Mouse (Mus musculus) hindbrain, embryonic 14.5 days (tissue): ENCODE results near the gene Slc39a11. TPM values are rescaled to one million over a fixed set of nuclear protein-coding genes. Genes with fewer than 3 reads are reported as not detected.

Experiments used
- ATAC-seq: fragments of 200-750 bp; cut with Nextera tagmentation; 2 replicates; pipeline ENCODE4 v1.8.0; 2017; ENCODE audit warnings: moderate number of reproducible peaks, mild to moderate bottlenecking, moderate TSS enrichment, moderate library complexity; ENCODE audit not compliant: low FRiP score
- DNase-seq: peaks from one replicate; pipeline ENCODE4 v3.0.0-alpha.2; 2015; ENCODE audit warnings: low spot score
- H3K27ac ChIP-seq: fragments of 300-500 bp; sonication (generic); 2 replicates; pipeline ENCODE4 v1.5.1; 2014; ENCODE audit warnings: mild to moderate bottlenecking, moderate library complexity
- H3K27me3 ChIP-seq: fragments of 300-500 bp; sonication (generic); 2 replicates; pipeline ENCODE4 v1.6.1; 2014; ENCODE audit warnings: mild to moderate bottlenecking, low read length, mixed read lengths; ENCODE audit not compliant: control insufficient read depth, insufficient read depth
- H3K36me3 ChIP-seq: fragments of 300-500 bp; sonication (generic); replicated peaks from 2 replicates; pipeline ENCODE4 v1.6.1; 2014; ENCODE audit not compliant: control insufficient read depth, insufficient read depth
- H3K4me1 ChIP-seq: fragments of 300-500 bp; sonication (generic); replicated peaks from 2 replicates; pipeline ENCODE4 v1.6.1; 2014; ENCODE audit warnings: antibody characterized with exemption, low read length, mixed read lengths; ENCODE audit not compliant: control insufficient read depth, insufficient read depth
- H3K4me2 ChIP-seq: fragments of 300-500 bp; sonication (generic); replicated peaks from 2 replicates; pipeline ENCODE4 v1.6.1; 2014; ENCODE audit warnings: mild to moderate bottlenecking, moderate library complexity
- H3K4me3 ChIP-seq: fragments of 300-500 bp; sonication (generic); replicated peaks from 2 replicates; pipeline ENCODE4 v1.5.1; 2014; ENCODE audit warnings: mild to moderate bottlenecking, low read length
- H3K9ac ChIP-seq: fragments of 300-500 bp; sonication (generic); 2 replicates; pipeline ENCODE4 v1.6.1; 2014
- H3K9me3 ChIP-seq: fragments of 300-500 bp; sonication (generic); 2 replicates; pipeline ENCODE4 v1.6.1; 2016; ENCODE audit warnings: low read length; ENCODE audit not compliant: control insufficient read depth
- WGBS: fragments of 180-500 bp; shearing (Covaris S2); extraction: QIAGEN DNeasy Blood & Tissue Kit; methylation state at CpG from one replicate; pipeline ENCODE4 v1.1.7; 2014; 5-methylcytosine and 5-hydroxymethylcytosine counted together
- polyA plus RNA-seq: library from polyadenylated mRNA; unstranded; fragments of >200 nt; fragmentation: Nextera tagmentation; extraction: Ambion mirVana; gene quantifications from 2 replicates; pipeline ENCODE4 v1.2.1, GENCODE M21; 2014

The Slc39a11 gene
- polyA plus RNA-seq, 1 experiment from 2014 or later: 25.5 TPM

GRCm38 (mm10) chr11:113339770-113340169, 310.1 kb downstream of the Slc39a11 start:
- 71% methylated on average over 8 of the region's 8 CpGs for WGBS
- no peak overlapping the region for H3K9ac ChIP-seq

GRCm38 (mm10) chr11:113338581-113338980, 311.3 kb downstream of the Slc39a11 start:
- DNase-seq (no peak), ATAC-seq (no peak)
- WGBS: 58% methylated on average over 5 of the region's 5 CpGs
- Histone ChIP-seq H3K4me3 (no peak overlapping the region), H3K27ac (no peak overlapping the region), H3K4me2 (no peak overlapping the region), H3K4me1 (0 out of 2 replicates have a peak, but pooled peaks cover 10% of the 10 kb centered on the region), H3K27me3 (no peaks in the 10 kb centered on the region), H3K36me3 (no peaks in the 10 kb centered on the region), H3K9me3 (no peaks in the 10 kb centered on the region), H3K9ac (no peak overlapping the region)

More at GRCm38 (mm10) chr11:113339770-113340169, 310.1 kb downstream of the Slc39a11 start:
- no peak for ATAC-seq
- no peaks in the 10 kb centered on the region for H3K9me3 ChIP-seq
- no peaks in the 10 kb centered on the region for H3K27me3 ChIP-seq
- no peak overlapping the region for H3K4me2 ChIP-seq
- no peak overlapping the region for H3K27ac ChIP-seq
- no peaks in the 10 kb centered on the region for H3K36me3 ChIP-seq
- H3K4me3 ChIP-seq: no peak overlapping the region
- 0 out of 2 replicates have a peak, but pooled peaks cover under 1% of the 10 kb centered on the region for H3K4me1 ChIP-seq
- DNase-seq: no peak

- Histone ChIP-seq H3K4me2 (no peak overlapping the region), H3K27ac (no peak overlapping the region), H3K27me3 (no peaks in the 10 kb centered on the region), H3K4me1 (0 out of 2 replicates have a peak, but pooled peaks cover 10% of the 10 kb centered on the region), H3K9me3 (no peaks in the 10 kb centered on the region), H3K4me3 (no peak overlapping the region), H3K36me3 (no peaks in the 10 kb centered on the region), H3K9ac (no peak overlapping the region)
- WGBS: 94% methylated on average over 5 of the region's 5 CpGs
- no peak for DNase-seq
- ATAC-seq: no peak
These were observed 314.2 kb downstream of the Slc39a11 start for GRCm38 (mm10) chr11:113335706-113336105.

GRCm38 (mm10) chr11:113334444-113334881, 315.4 kb downstream of the Slc39a11 start:
- ATAC-seq (no peak), DNase-seq (no peak)
- no peak overlapping the region for H3K27ac ChIP-seq
- H3K4me3 ChIP-seq: no peak overlapping the region
- H3K27me3 ChIP-seq: no peaks in the 10 kb centered on the region
- H3K9ac ChIP-seq: no peak overlapping the region
- 66% methylated on average over 5 of the region's 5 CpGs for WGBS
- H3K36me3 ChIP-seq: no peaks in the 10 kb centered on the region
- H3K4me1 ChIP-seq: peaks cover 10% of the 10 kb centered on the region; the same call in 1 of the 2 replicates
- H3K9me3 ChIP-seq: no peaks in the 10 kb centered on the region
- no peak overlapping the region for H3K4me2 ChIP-seq

GRCm38 (mm10) chr11:113333535-113333934, 316.3 kb downstream of the Slc39a11 start:
- peaks cover 10% of the 10 kb centered on the region; the same call in 1 of the 2 replicates for H3K4me1 ChIP-seq
- no peak overlapping the region for H3K27ac ChIP-seq
- no peak overlapping the region for H3K9ac ChIP-seq
- no peaks in the 10 kb centered on the region for H3K36me3 ChIP-seq
- no peak overlapping the region for H3K4me3 ChIP-seq
- no peak overlapping the region for H3K4me2 ChIP-seq
- 31% methylated on average over 9 of the region's 9 CpGs for whole genome bisulfite sequencing
- no peak for ATAC-seq
- H3K9me3 ChIP-seq: no peaks in the 10 kb centered on the region
- no peak for DNase-seq
- H3K27me3 ChIP-seq: no peaks in the 10 kb centered on the region

- no peak for DNase-seq
- no peak for ATAC-seq
- H3K27ac ChIP-seq: no peak overlapping the region
These were observed 319.8 kb downstream of the Slc39a11 start for GRCm38 (mm10) chr11:113330061-113330591.

GRCm38 (mm10) chr11:113327499-113328062, 322.3 kb downstream of the Slc39a11 start:
- no peak overlapping the region for H3K4me3 ChIP-seq
- no peak overlapping the region for H3K4me2 ChIP-seq
- 36% methylated on average over 3 of the region's 3 CpGs for WGBS
- H3K9me3 ChIP-seq: no peaks in the 10 kb centered on the region
- no peak overlapping the region for H3K27ac ChIP-seq
- no peaks in the 10 kb centered on the region for H3K27me3 ChIP-seq
- H3K9ac ChIP-seq: no peak overlapping the region
- H3K4me1 ChIP-seq: peaks cover 4% of the 10 kb centered on the region
- ATAC-seq: no peak
- H3K36me3 ChIP-seq: no peaks in the 10 kb centered on the region
- DNase-seq: no peak

More at GRCm38 (mm10) chr11:113330061-113330591, 319.8 kb downstream of the Slc39a11 start:
- Histone ChIP-seq H3K36me3 (no peaks in the 10 kb centered on the region), H3K9me3 (no peaks in the 10 kb centered on the region), H3K27me3 (no peaks in the 10 kb centered on the region), H3K4me3 (no peak overlapping the region), H3K4me1 (peaks cover 15% of the 10 kb centered on the region), H3K4me2 (no peak overlapping the region), H3K9ac (no peak overlapping the region)
- WGBS: 40% methylated on average over 13 of the region's 13 CpGs

GRCm38 (mm10) chr11:113326387-113327011, 323.4 kb downstream of the Slc39a11 start:
- no peaks in the 10 kb centered on the region for H3K36me3 ChIP-seq
- H3K4me3 ChIP-seq: no peak overlapping the region
- H3K4me1 ChIP-seq: peaks cover 4% of the 10 kb centered on the region
- peak overlapping the region; percentile 14; the same call in 1 of the 2 replicates for H3K27ac ChIP-seq
- H3K9ac ChIP-seq: peak overlapping the region; percentile 13; the same call in 1 of the 2 replicates
- no peaks in the 10 kb centered on the region for H3K9me3 ChIP-seq
- peak; percentile 68 for DNase-seq
- peak overlapping the region; percentile 38 for H3K4me2 ChIP-seq
- H3K27me3 ChIP-seq: no peaks in the 10 kb centered on the region
- 16% methylated on average over 18 of the region's 18 CpGs for WGBS
- peak; percentile 55 for ATAC-seq

GRCm38 (mm10) chr11:113321601-113322000, 328.3 kb downstream of the Slc39a11 start:
- Histone ChIP-seq H3K27me3 (no peaks in the 10 kb centered on the region), H3K36me3 (no peaks in the 10 kb centered on the region), H3K4me1 (peaks cover 1% of the 10 kb centered on the region; the same call in 1 of the 2 replicates), H3K4me3 (no peak overlapping the region), H3K9me3 (0 out of 2 replicates have a peak, but pooled peaks cover 3% of the 10 kb centered on the region), H3K27ac (no peak overlapping the region), H3K9ac (no peak overlapping the region), H3K4me2 (no peak overlapping the region)
- DNase-seq (no peak), ATAC-seq (no peak)
- 90% methylated on average over 3 of the region's 3 CpGs for WGBS
